Mouse (Mus musculus): ENCODE measurements around the gene Cdk18. TPM values are rescaled to one million over a fixed set of nuclear protein-coding genes. Genes with fewer than 3 reads are reported as not detected.

Gene Cdk18
- polyA plus RNA-seq, 1 experiment = 24.6 TPM

DNA sequence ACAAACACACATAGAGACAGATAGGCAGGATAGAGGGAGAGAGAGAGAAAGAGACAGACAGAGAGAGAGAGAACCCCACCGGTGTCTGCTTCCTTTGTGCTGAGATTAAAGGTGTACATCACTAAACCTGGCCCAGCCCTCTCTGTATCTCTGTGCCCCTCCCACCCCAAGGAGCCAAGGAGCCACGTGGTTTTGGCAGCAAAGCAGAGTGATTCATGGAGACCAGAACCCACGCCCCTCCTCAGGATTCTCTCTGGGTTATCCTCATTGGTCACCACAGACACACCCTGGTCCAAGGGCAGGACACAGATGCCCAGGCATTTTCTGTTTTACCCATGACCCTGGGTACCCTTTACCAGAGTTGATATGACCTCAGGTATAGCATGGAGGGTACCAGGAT is 26.4 kb downstream of the Cdk18 start:
- Histone ChIP-seq H3K9ac (ENCODE audit: low read depth, poor library complexity, severe bottlenecking) (no peak overlapping the region), H3K27ac (ENCODE audit: insufficient read depth, low read length) (no peak overlapping the region), H3K4me1 (ENCODE audit: control insufficient read depth, insufficient read depth, low read length) (no peaks in the 10 kb centered on the region), H3K4me3 (ENCODE audit: low read depth, low read length) (no peak overlapping the region), H3K36me3 (ENCODE audit: control insufficient read depth, insufficient read depth, low read length, poor library complexity, severe bottlenecking) (no peaks in the 10 kb centered on the region), H3K27me3 (ENCODE audit: control insufficient read depth, insufficient read depth, low read length, poor library complexity, severe bottlenecking) (no peaks in the 10 kb centered on the region), H3K9me3 (replicated peaks; ENCODE audit: control insufficient read depth, insufficient read depth, low read length, poor library complexity, severe bottlenecking) (no peaks in the 10 kb centered on the region)
- TF ChIP-seq POLR2A (IDR thresholded peaks at IDR 0.05; ENCODE audit: insufficient read depth, low read length) (no peak), EP300 (IDR thresholded peaks at IDR 0.05; ENCODE audit: insufficient read depth, low read depth, low read length) (no peak), CTCF (IDR thresholded peaks at IDR 0.05; ENCODE audit: low read depth, low read length) (no peak)

DNA sequence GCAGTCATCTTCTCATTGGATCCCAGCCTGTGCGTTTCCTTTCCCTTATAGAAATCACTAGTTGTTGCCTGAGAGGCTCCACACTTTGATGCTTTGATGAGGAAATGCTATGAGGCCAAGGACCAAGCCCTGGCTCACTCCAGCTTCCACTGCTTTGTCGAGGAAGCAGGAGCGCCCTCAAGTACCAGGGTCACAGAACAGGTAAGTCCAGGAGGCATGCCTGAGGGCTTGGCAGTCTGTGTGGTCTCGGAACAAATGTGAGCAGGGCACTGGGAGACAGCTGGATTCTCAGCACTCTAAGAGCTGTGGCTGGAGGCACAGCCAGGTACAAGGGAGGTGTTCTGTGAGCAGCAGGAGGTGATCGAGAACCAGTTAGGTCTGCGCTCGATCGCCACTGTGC is 27.1 kb downstream of the Cdk18 start:
- no peaks in the 10 kb centered on the region for H3K4me1 ChIP-seq (ENCODE audit: control insufficient read depth, insufficient read depth, low read length)
- no peak overlapping the region for H3K9ac ChIP-seq (ENCODE audit: low read depth, poor library complexity, severe bottlenecking)
- H3K9me3 ChIP-seq (replicated peaks; ENCODE audit: control insufficient read depth, insufficient read depth, low read length, poor library complexity, severe bottlenecking) = no peaks in the 10 kb centered on the region
- no peaks in the 10 kb centered on the region for H3K36me3 ChIP-seq (ENCODE audit: control insufficient read depth, insufficient read depth, low read length, poor library complexity, severe bottlenecking)
- H3K4me3 ChIP-seq (ENCODE audit: low read depth, low read length) = no peak overlapping the region
- TF ChIP-seq EP300 (IDR thresholded peaks at IDR 0.05; ENCODE audit: insufficient read depth, low read depth, low read length) (no peak), CTCF (IDR thresholded peaks at IDR 0.05; ENCODE audit: low read depth, low read length) (no peak), POLR2A (IDR thresholded peaks at IDR 0.05; ENCODE audit: insufficient read depth, low read length) (no peak)
- no peaks in the 10 kb centered on the region for H3K27me3 ChIP-seq (ENCODE audit: control insufficient read depth, insufficient read depth, low read length, poor library complexity, severe bottlenecking)
- no peak overlapping the region for H3K27ac ChIP-seq (ENCODE audit: insufficient read depth, low read length)

DNA sequence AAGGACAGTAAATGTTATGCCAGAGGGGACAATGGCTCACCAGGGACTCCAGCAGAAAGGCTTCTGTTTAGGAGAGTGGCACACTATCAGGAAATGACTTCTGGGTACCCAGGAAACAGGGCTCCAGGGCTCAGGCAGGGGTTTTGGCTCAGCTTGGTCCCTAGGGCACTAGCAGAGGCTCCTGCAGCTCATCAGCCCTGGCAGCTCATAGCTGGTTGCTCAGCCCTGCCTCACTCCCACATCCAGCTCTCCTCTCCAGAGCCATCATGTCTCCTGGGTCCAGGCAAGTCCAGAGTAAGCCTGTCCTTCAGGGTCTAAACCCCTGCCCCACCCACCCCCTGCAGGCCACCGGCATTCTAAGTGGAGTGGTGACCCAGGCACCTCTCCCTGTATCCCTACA is 28.1 kb downstream of the Cdk18 start:
- TF ChIP-seq EP300 (IDR thresholded peaks at IDR 0.05; ENCODE audit: insufficient read depth, low read depth, low read length) = no peak
- TF ChIP-seq CTCF (IDR thresholded peaks at IDR 0.05; ENCODE audit: low read depth, low read length) = no peak
- TF ChIP-seq POLR2A (IDR thresholded peaks at IDR 0.05; ENCODE audit: insufficient read depth, low read length) = no peak
- H3K9ac ChIP-seq (ENCODE audit: low read depth, poor library complexity, severe bottlenecking) = no peak overlapping the region
- no peaks in the 10 kb centered on the region for H3K27me3 ChIP-seq (ENCODE audit: control insufficient read depth, insufficient read depth, low read length, poor library complexity, severe bottlenecking)
- no peak overlapping the region for H3K4me3 ChIP-seq (ENCODE audit: low read depth, low read length)
- no peaks in the 10 kb centered on the region for H3K4me1 ChIP-seq (ENCODE audit: control insufficient read depth, insufficient read depth, low read length)
- no peaks in the 10 kb centered on the region for H3K36me3 ChIP-seq (ENCODE audit: control insufficient read depth, insufficient read depth, low read length, poor library complexity, severe bottlenecking)
- no peak overlapping the region for H3K27ac ChIP-seq (ENCODE audit: insufficient read depth, low read length)
- no peaks in the 10 kb centered on the region for H3K9me3 ChIP-seq (replicated peaks; ENCODE audit: control insufficient read depth, insufficient read depth, low read length, poor library complexity, severe bottlenecking)

DNA sequence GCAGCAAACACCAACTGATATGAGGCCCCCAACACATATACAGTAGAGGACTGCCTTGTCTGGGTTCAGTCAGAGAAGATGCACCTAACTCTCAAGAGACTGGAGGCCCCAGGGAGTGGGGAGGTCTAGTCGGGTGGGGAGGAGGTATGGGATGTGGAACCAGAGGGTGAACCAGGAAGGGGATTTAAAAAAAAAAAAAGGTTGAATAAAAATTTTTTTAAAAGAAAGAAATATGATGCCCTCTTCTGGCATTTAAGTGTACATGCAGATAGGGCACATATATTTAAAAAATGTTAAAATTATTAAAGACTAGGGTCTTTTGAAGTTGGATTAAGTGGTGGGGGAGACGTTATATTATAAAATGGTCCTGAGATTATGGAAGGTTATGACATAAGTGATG is 30.1 kb downstream of the Cdk18 start:
- TF ChIP-seq CTCF (IDR thresholded peaks at IDR 0.05; ENCODE audit: low read depth, low read length) (no peak), EP300 (IDR thresholded peaks at IDR 0.05; ENCODE audit: insufficient read depth, low read depth, low read length) (no peak), POLR2A (IDR thresholded peaks at IDR 0.05; ENCODE audit: insufficient read depth, low read length) (no peak)
- Histone ChIP-seq H3K4me1 (ENCODE audit: control insufficient read depth, insufficient read depth, low read length) (no peaks in the 10 kb centered on the region), H3K36me3 (ENCODE audit: control insufficient read depth, insufficient read depth, low read length, poor library complexity, severe bottlenecking) (no peaks in the 10 kb centered on the region)

GRCm38 (mm10) chr1:132104353-132104752 is 35.1 kb downstream of the Cdk18 start:
- Histone ChIP-seq H3K4me1 (ENCODE audit: control insufficient read depth, insufficient read depth, low read length) (no peaks in the 10 kb centered on the region), H3K36me3 (ENCODE audit: control insufficient read depth, insufficient read depth, low read length, poor library complexity, severe bottlenecking) (no peaks in the 10 kb centered on the region), H3K4me3 (ENCODE audit: low read depth, low read length) (peak overlapping the region; percentile 3; the same call in 1 of the 2 replicates), H3K27me3 (ENCODE audit: control insufficient read depth, insufficient read depth, low read length, poor library complexity, severe bottlenecking) (no peaks in the 10 kb centered on the region), H3K9me3 (replicated peaks; ENCODE audit: control insufficient read depth, insufficient read depth, low read length, poor library complexity, severe bottlenecking) (no peaks in the 10 kb centered on the region), H3K9ac (ENCODE audit: low read depth, poor library complexity, severe bottlenecking) (no peak overlapping the region), H3K27ac (ENCODE audit: insufficient read depth, low read length) (no peak overlapping the region)
- TF ChIP-seq EP300 (IDR thresholded peaks at IDR 0.05; ENCODE audit: insufficient read depth, low read depth, low read length) = no peak
- no peak for TF ChIP-seq CTCF (IDR thresholded peaks at IDR 0.05; ENCODE audit: low read depth, low read length)
- no peak for TF ChIP-seq POLR2A (IDR thresholded peaks at IDR 0.05; ENCODE audit: insufficient read depth, low read length)

More for the DNA sequence above, 30.1 kb downstream of the Cdk18 start:
- Histone ChIP-seq H3K4me3 (ENCODE audit: low read depth, low read length) (no peak overlapping the region), H3K27me3 (ENCODE audit: control insufficient read depth, insufficient read depth, low read length, poor library complexity, severe bottlenecking) (no peaks in the 10 kb centered on the region), H3K9ac (ENCODE audit: low read depth, poor library complexity, severe bottlenecking) (no peak overlapping the region), H3K27ac (ENCODE audit: insufficient read depth, low read length) (no peak overlapping the region), H3K9me3 (replicated peaks; ENCODE audit: control insufficient read depth, insufficient read depth, low read length, poor library complexity, severe bottlenecking) (no peaks in the 10 kb centered on the region)

DNA sequence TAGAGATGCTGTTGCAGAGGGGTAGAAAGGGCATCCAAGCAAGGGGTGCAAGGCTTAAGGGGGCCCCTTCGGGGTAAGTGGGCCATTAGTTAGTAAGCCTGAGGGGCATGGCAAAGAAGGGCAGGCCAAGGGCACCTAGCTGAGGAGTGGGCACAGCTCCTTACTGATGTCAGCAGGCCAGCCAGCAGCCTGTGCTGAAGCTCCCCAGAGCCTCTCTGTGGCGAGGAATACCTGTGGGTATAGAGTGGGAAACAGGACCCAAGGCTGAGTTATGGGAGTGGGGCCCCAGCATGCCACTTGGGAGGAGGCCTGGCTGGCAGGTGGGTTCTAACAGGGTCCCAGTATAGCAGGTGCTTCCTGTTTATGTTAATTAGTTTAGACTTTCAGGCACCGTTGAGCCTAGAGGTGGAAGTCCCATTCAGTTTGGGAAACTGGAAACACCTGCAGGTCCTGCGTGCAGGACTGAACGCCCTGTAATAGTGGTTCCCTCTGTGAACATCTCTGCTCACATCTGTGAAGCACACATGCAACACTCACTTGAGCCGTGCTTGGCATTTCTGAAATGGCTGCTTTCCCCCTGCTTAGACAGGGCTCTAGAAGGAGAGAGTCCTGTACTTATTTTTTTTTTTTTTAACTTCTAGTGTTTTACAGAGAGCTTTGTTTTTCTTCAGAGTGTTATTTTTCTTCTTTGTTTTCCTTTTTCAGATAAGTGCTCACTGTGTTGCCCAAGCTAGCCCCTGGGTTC is 37.4 kb downstream of the Cdk18 start:
- Histone ChIP-seq H3K36me3 (ENCODE audit: control insufficient read depth, insufficient read depth, low read length, poor library complexity, severe bottlenecking) (no peaks in the 10 kb centered on the region), H3K9ac (ENCODE audit: low read depth, poor library complexity, severe bottlenecking) (no peak overlapping the region), H3K27ac (ENCODE audit: insufficient read depth, low read length) (no peak overlapping the region), H3K9me3 (replicated peaks; ENCODE audit: control insufficient read depth, insufficient read depth, low read length, poor library complexity, severe bottlenecking) (no peaks in the 10 kb centered on the region), H3K27me3 (ENCODE audit: control insufficient read depth, insufficient read depth, low read length, poor library complexity, severe bottlenecking) (no peaks in the 10 kb centered on the region), H3K4me1 (ENCODE audit: control insufficient read depth, insufficient read depth, low read length) (no peaks in the 10 kb centered on the region), H3K4me3 (ENCODE audit: low read depth, low read length) (no peak overlapping the region)
- TF ChIP-seq CTCF (IDR thresholded peaks at IDR 0.05; ENCODE audit: low read depth, low read length) (no peak), EP300 (IDR thresholded peaks at IDR 0.05; ENCODE audit: insufficient read depth, low read depth, low read length) (no peak), POLR2A (IDR thresholded peaks at IDR 0.05; ENCODE audit: insufficient read depth, low read length) (no peak)

Measured in ES-Bruce4 (cell line).